Mouse (Mus musculus) common myeloid progenitor, adult 5-6 weeks (primary cell): ENCODE measurements around the gene Tbc1d8. TPM values are rescaled to one million over a fixed set of nuclear protein-coding genes. Genes with fewer than 3 reads are reported as not detected.

Experiments used
- ATAC-seq: replicated peaks from 2 replicates; pipeline ENCODE4 v1.8.0; 2016; ENCODE audit warnings: low read depth, mild to moderate bottlenecking, moderate TSS enrichment, inconsistent platforms; ENCODE audit not compliant: poor library complexity, severe bottlenecking
- total RNA-seq: library from RNA; stranded (forward); fragments of 200-1000, 187-1606 nt; gene quantifications from 2 replicates; pipeline ENCODE4 v1.2.3, GENCODE M21; 2017

Gene Tbc1d8
- total RNA-seq = 4.1 and 6.7 TPM in 2 replicates

- peak; percentile 67 for ATAC-seq
Observed at GRCm38 (mm10) chr1:39478057-39478895, at the start of gene Tbc1d8. Gene Tbc1d8, minus strand, starts transcription at chr1:39478755.

GRCm38 (mm10) chr1:39528319-39528718 is 49.8 kb upstream of the Tbc1d8 start:
- no peak for ATAC-seq

- ATAC-seq = peak; percentile 58
Observed at GRCm38 (mm10) chr1:39527432-39527831, 48.9 kb upstream of the Tbc1d8 start.

- no peak for ATAC-seq
Observed at GRCm38 (mm10) chr1:39526371-39527167, 48.0 kb upstream of the Tbc1d8 start.

GRCm38 (mm10) chr1:39525763-39526162 is 47.2 kb upstream of the Tbc1d8 start:
- ATAC-seq = peak; percentile 75

GRCm38 (mm10) chr1:39522519-39522918 is 44.0 kb upstream of the Tbc1d8 start:
- ATAC-seq = peak; percentile 60

GRCm38 (mm10) chr1:39521326-39521725 is 42.8 kb upstream of the Tbc1d8 start:
- no peak for ATAC-seq

- ATAC-seq = no peak
Observed at GRCm38 (mm10) chr1:39515303-39515991, 36.9 kb upstream of the Tbc1d8 start.

GRCm38 (mm10) chr1:39512183-39512582 is 33.6 kb upstream of the Tbc1d8 start:
- no peak for ATAC-seq

GRCm38 (mm10) chr1:39511775-39512174 is 33.2 kb upstream of the Tbc1d8 start:
- no peak for ATAC-seq

- ATAC-seq = no peak
Observed at GRCm38 (mm10) chr1:39505600-39505999, 27.0 kb upstream of the Tbc1d8 start.

- peak; percentile 66 for ATAC-seq
Observed at GRCm38 (mm10) chr1:39504261-39504660, 25.7 kb upstream of the Tbc1d8 start.

GRCm38 (mm10) chr1:39502817-39503633 is 24.5 kb upstream of the Tbc1d8 start:
- peak; percentile 87 for ATAC-seq

- ATAC-seq = no peak
Observed at GRCm38 (mm10) chr1:39499485-39499941, 21.0 kb upstream of the Tbc1d8 start.

GRCm38 (mm10) chr1:39497748-39498147 is 19.2 kb upstream of the Tbc1d8 start:
- ATAC-seq = no peak

GRCm38 (mm10) chr1:39496995-39497394 is 18.4 kb upstream of the Tbc1d8 start:
- ATAC-seq = no peak

GRCm38 (mm10) chr1:39493664-39494063 is 15.1 kb upstream of the Tbc1d8 start:
- no peak for ATAC-seq

GRCm38 (mm10) chr1:39493165-39493564 is 14.6 kb upstream of the Tbc1d8 start:
- ATAC-seq = peak; percentile 52

GRCm38 (mm10) chr1:39487370-39487769 is 8.8 kb upstream of the Tbc1d8 start:
- ATAC-seq = peak; percentile 90
